Mouse (Mus musculus): ENCODE measurements around the gene Pafah1b2. TPM values are rescaled to one million over a fixed set of nuclear protein-coding genes. Genes with fewer than 3 reads are reported as not detected.

Pafah1b2 gene
- polyA plus RNA-seq, 1 experiment from 2014 or later = 218 TPM

GRCm38 (mm10) chr9:46004529-46004928 is 8.0 kb downstream of the Pafah1b2 start:
- H3K9ac ChIP-seq = no peak overlapping the region
- no peaks in the 10 kb centered on the region for H3K9me3 ChIP-seq
- no peak overlapping the region for H3K4me3 ChIP-seq
- H3K27ac ChIP-seq = no peak overlapping the region
- no peaks in the 10 kb centered on the region for H3K36me3 ChIP-seq
- H3K4me1 ChIP-seq = no peaks in the 10 kb centered on the region
- ATAC-seq (ENCODE audit: low FRiP score, low read depth) = no peak
- H3K27me3 ChIP-seq = no peaks in the 10 kb centered on the region
- 59% methylated on average over 3 of the region's 3 CpGs for whole genome bisulfite sequencing
- H3K4me2 ChIP-seq (replicated peaks) = no peak overlapping the region

- 7% methylated on average over 7 of the region's 7 CpGs for WGBS
- H3K27ac ChIP-seq = no peak overlapping the region
- no peak overlapping the region; the same call in 1 of the 2 replicates for H3K4me2 ChIP-seq (replicated peaks)
- no peaks in the 10 kb centered on the region for H3K4me1 ChIP-seq
- H3K9me3 ChIP-seq = no peaks in the 10 kb centered on the region
- no peak overlapping the region for H3K4me3 ChIP-seq
- no peak overlapping the region for H3K9ac ChIP-seq
- H3K36me3 ChIP-seq = no peaks in the 10 kb centered on the region
- H3K27me3 ChIP-seq = no peaks in the 10 kb centered on the region
- no peak for ATAC-seq (ENCODE audit: low FRiP score, low read depth)
These were observed 8.8 kb downstream of the Pafah1b2 start for GRCm38 (mm10) chr9:46003729-46004128.

- Histone ChIP-seq H3K4me3 (no peak overlapping the region), H3K4me1 (no peaks in the 10 kb centered on the region), H3K9ac (no peak overlapping the region), H3K27me3 (no peaks in the 10 kb centered on the region), H3K36me3 (no peaks in the 10 kb centered on the region), H3K27ac (no peak overlapping the region), H3K4me2 (replicated peaks) (no peak overlapping the region), H3K9me3 (no peaks in the 10 kb centered on the region)
- ATAC-seq (ENCODE audit: low FRiP score, low read depth) = no peak
- WGBS = 76% methylated on average over 4 of the region's 4 CpGs
These were observed 13.5 kb downstream of the Pafah1b2 start for GRCm38 (mm10) chr9:45999009-45999408.

- no peaks in the 10 kb centered on the region for H3K9me3 ChIP-seq
- no peaks in the 10 kb centered on the region for H3K27me3 ChIP-seq
- 2% methylated on average over 4 of the region's 4 CpGs for whole genome bisulfite sequencing
- peak overlapping the region; percentile 95 for H3K4me2 ChIP-seq (replicated peaks)
- ATAC-seq (ENCODE audit: low FRiP score, low read depth) = peak; percentile 46; the same call in 1 of the 2 replicates
- peak overlapping the region; percentile 97 for H3K4me3 ChIP-seq
- H3K4me1 ChIP-seq = peaks cover 30% of the 10 kb centered on the region
- peak overlapping the region; percentile 95 for H3K27ac ChIP-seq
- peaks cover 13% of the 10 kb centered on the region for H3K36me3 ChIP-seq
- H3K9ac ChIP-seq = peak overlapping the region; percentile 98
These were observed 27.3 kb downstream of the Pafah1b2 start for GRCm38 (mm10) chr9:45985229-45985567.

- peaks cover 13% of the 10 kb centered on the region for H3K36me3 ChIP-seq
- H3K4me1 ChIP-seq = peaks cover 36% of the 10 kb centered on the region
- H3K4me3 ChIP-seq = peak overlapping the region; percentile 97
- H3K9ac ChIP-seq = peak overlapping the region; percentile 98
- H3K27ac ChIP-seq = peak overlapping the region; percentile 95
- H3K9me3 ChIP-seq = no peaks in the 10 kb centered on the region
- H3K4me2 ChIP-seq (replicated peaks) = peak overlapping the region; percentile 95
- H3K27me3 ChIP-seq = no peaks in the 10 kb centered on the region
- 0% methylated on average over 49 of the region's 76 CpGs for WGBS
- peak; percentile 93 for ATAC-seq (ENCODE audit: low FRiP score, low read depth)
These were observed 27.9 kb downstream of the Pafah1b2 start for GRCm38 (mm10) chr9:45984409-45985228.

- Histone ChIP-seq H3K9me3 (no peaks in the 10 kb centered on the region), H3K9ac (peak overlapping the region; percentile 98), H3K27ac (peak overlapping the region; percentile 95), H3K36me3 (peaks cover 13% of the 10 kb centered on the region), H3K4me3 (peak overlapping the region; percentile 97), H3K4me2 (replicated peaks) (peak overlapping the region; percentile 95), H3K4me1 (peaks cover 36% of the 10 kb centered on the region), H3K27me3 (no peaks in the 10 kb centered on the region)
- ATAC-seq (ENCODE audit: low FRiP score, low read depth) = no peak
- under 1% methylated on average over 23 of the region's 23 CpGs for WGBS
These were observed 28.6 kb downstream of the Pafah1b2 start for GRCm38 (mm10) chr9:45983676-45984408.

GRCm38 (mm10) chr9:45981331-45981730 is 31.2 kb downstream of the Pafah1b2 start:
- Histone ChIP-seq H3K9ac (no peak overlapping the region), H3K4me1 (peaks cover 36% of the 10 kb centered on the region), H3K4me2 (replicated peaks) (0 out of 2 replicates have a peak overlapping the region, but pooled peaks have one; percentile 19), H3K36me3 (peaks cover 13% of the 10 kb centered on the region), H3K4me3 (no peak overlapping the region), H3K27ac (no peak overlapping the region), H3K9me3 (no peaks in the 10 kb centered on the region), H3K27me3 (no peaks in the 10 kb centered on the region)
- no peak for ATAC-seq (ENCODE audit: low FRiP score, low read depth)

GRCm38 (mm10) chr9:45980611-45981010 is 31.9 kb downstream of the Pafah1b2 start:
- ATAC-seq (ENCODE audit: low FRiP score, low read depth) = no peak
- Histone ChIP-seq H3K4me2 (replicated peaks) (no peak overlapping the region), H3K36me3 (peaks cover 17% of the 10 kb centered on the region), H3K9me3 (no peaks in the 10 kb centered on the region), H3K4me3 (no peak overlapping the region), H3K27ac (no peak overlapping the region), H3K27me3 (no peaks in the 10 kb centered on the region), H3K4me1 (peaks cover 36% of the 10 kb centered on the region), H3K9ac (no peak overlapping the region)
- 95% methylated on average over 1 of the region's 1 CpGs for WGBS

- H3K4me2 ChIP-seq (replicated peaks) = no peak overlapping the region
- H3K4me3 ChIP-seq = no peak overlapping the region
- no peak overlapping the region for H3K27ac ChIP-seq
- H3K9ac ChIP-seq = no peak overlapping the region
- H3K4me1 ChIP-seq = peaks cover 36% of the 10 kb centered on the region
- H3K9me3 ChIP-seq = no peaks in the 10 kb centered on the region
- H3K27me3 ChIP-seq = no peaks in the 10 kb centered on the region
- H3K36me3 ChIP-seq = peaks cover 23% of the 10 kb centered on the region
- no peak for ATAC-seq (ENCODE audit: low FRiP score, low read depth)
- 96% methylated on average over 2 of the region's 2 CpGs for WGBS
These were observed 32.7 kb downstream of the Pafah1b2 start for GRCm38 (mm10) chr9:45979778-45980177.

GRCm38 (mm10) chr9:45976884-45977283 is 35.6 kb downstream of the Pafah1b2 start:
- H3K9ac ChIP-seq = no peak overlapping the region
- ATAC-seq (ENCODE audit: low FRiP score, low read depth) = no peak
- no peaks in the 10 kb centered on the region for H3K27me3 ChIP-seq
- H3K27ac ChIP-seq = no peak overlapping the region
- no peak overlapping the region for H3K4me2 ChIP-seq (replicated peaks)
- no peak overlapping the region for H3K4me3 ChIP-seq
- peaks cover 40% of the 10 kb centered on the region for H3K36me3 ChIP-seq
- WGBS = 86% methylated on average over 2 of the region's 2 CpGs
- peaks cover 17% of the 10 kb centered on the region for H3K4me1 ChIP-seq
- H3K9me3 ChIP-seq = no peaks in the 10 kb centered on the region

GRCm38 (mm10) chr9:45963577-45963976 is 48.9 kb downstream of the Pafah1b2 start:
- H3K4me3 ChIP-seq = no peak overlapping the region
- no peak overlapping the region for H3K27ac ChIP-seq
- WGBS = 95% methylated on average over 6 of the region's 6 CpGs
- no peaks in the 10 kb centered on the region for H3K27me3 ChIP-seq
- no peak for ATAC-seq (ENCODE audit: low FRiP score, low read depth)
- no peaks in the 10 kb centered on the region for H3K9me3 ChIP-seq
- H3K4me2 ChIP-seq (replicated peaks) = no peak overlapping the region
- peaks cover 75% of the 10 kb centered on the region for H3K36me3 ChIP-seq
- 0 out of 2 replicates have a peak, but pooled peaks cover 7% of the 10 kb centered on the region for H3K4me1 ChIP-seq
- no peak overlapping the region for H3K9ac ChIP-seq

GRCm38 (mm10) chr9:45961855-45962254 is 50.6 kb downstream of the Pafah1b2 start:
- H3K27me3 ChIP-seq = no peaks in the 10 kb centered on the region
- no peak for ATAC-seq (ENCODE audit: low FRiP score, low read depth)
- no peak overlapping the region for H3K4me2 ChIP-seq (replicated peaks)
- no peak overlapping the region for H3K4me3 ChIP-seq
- no peak overlapping the region for H3K9ac ChIP-seq
- WGBS = 79% methylated on average over 2 of the region's 2 CpGs
- no peaks in the 10 kb centered on the region for H3K9me3 ChIP-seq
- peaks cover 60% of the 10 kb centered on the region for H3K36me3 ChIP-seq
- H3K4me1 ChIP-seq = peaks cover 12% of the 10 kb centered on the region; the same call in 1 of the 2 replicates
- H3K27ac ChIP-seq = no peak overlapping the region

All from limb, embryonic 13.5 days (tissue).